Mouse (Mus musculus) erythroblast, adult 5-6 weeks (primary cell): ENCODE data around the gene Gucy2d. TPM values are rescaled to one million over a fixed set of nuclear protein-coding genes. Genes with fewer than 3 reads are reported as not detected.

ENCODE experiments used
- ATAC-seq: replicated peaks from 2 replicates; pipeline ENCODE4 v1.8.0; 2016; ENCODE audit warnings: moderate number of reproducible peaks, mild to moderate bottlenecking, moderate TSS enrichment, inconsistent platforms; ENCODE audit not compliant: poor library complexity, low FRiP score, severe bottlenecking
- total RNA-seq, 2 experiments: library from RNA; stranded (forward) in 1 of 2; stranded (reverse) in 1 of 2; fragments of 150-400 nt in 1 of 2; fragments of 200-764, 138-1000 nt in 1 of 2; gene quantifications; 2 replicates each; pipeline versions ENCODE4 v1.2.3 to v1.2.4; 2015 to 2017; ENCODE audit warnings: low replicate concordance in 2 of 2

Gucy2d gene
- total RNA-seq, 2 experiments from 2014 or later, result not detected

DNA sequence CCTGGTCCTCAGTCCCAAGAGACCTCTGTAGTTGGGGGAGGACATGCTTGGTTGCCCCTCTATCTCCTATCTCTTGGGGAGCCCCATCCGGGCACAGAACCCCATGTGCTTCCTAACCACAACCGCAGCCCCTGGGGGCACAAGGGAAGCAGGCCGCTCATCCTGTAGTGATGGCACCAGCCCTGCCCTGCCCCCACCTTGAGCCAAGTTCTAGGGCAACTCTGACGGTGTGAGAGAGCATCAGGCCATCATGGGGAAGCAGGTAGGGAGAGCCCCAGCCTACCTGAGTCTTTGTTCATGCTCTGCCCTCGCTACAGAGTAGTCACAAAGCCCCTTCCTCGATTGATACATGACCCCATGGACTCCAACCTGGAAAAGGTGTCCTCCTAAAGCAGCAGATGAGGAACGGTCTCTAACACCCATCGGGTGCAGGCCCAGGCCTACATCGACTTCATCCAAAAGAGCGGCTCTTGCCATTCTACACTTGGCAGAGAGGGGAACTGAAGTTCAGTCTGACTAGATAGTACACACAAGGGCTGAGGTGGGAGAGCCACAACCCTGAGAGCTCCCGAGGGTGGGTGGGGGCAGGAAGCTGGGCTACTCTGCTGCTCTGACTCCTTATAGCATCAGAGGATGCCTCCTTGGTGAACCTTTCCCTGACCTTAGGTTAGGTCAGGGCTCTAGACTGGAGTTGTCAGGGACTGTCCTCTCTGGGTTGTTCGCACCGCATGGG lies 48.3 kb downstream of the Gucy2d start:
- ATAC-seq, result no peak

DNA sequence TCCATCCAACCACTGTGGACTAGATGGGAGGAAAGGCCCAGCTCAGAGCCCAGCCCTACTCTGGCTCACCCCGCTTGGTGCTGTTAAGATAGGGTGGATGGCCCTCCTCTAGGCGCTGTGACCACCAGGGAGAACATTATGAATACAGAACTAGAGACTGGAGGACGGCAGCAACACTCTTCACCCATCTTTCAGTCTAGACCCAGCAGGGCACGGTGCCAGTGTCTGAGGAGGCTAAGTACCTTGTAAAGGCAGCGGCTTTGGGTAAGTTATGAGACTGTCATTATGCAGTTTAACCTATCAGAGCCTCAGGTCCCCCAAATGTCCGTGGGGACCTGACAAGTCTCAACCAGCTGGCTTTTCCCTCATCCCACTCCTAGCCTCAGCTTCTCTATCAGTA lies 48.9 kb downstream of the Gucy2d start, which contains the start of gene Lrrc32:
Gene Lrrc32 (plus strand): TSS at position 153 of the 400 bp plus-strand sequence.
- ATAC-seq, result no peak

GRCm38 (mm10) chr7:98489623-98490084 lies 49.4 kb downstream of the Gucy2d start:
- ATAC-seq, result no peak

DNA sequence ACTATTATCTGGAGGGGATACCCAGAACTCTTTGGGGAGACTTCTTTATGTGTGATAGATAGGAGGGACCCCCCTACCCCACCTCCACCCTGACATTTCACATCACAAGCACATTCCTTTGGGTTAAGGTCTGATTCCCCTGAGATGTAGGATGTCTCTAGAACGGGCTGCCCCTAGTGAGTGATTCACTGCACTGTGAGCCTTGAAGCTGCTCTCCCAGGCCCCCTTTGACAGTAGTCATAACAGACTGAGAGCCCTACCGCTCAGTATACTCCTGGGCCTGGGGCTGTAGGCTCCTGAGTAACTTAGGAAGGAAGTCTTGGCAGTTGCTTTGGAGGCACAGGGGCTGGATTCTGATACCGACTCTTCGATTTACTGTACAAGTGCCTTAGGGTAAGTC lies 50.1 kb downstream of the Gucy2d start:
- ATAC-seq, result no peak

DNA sequence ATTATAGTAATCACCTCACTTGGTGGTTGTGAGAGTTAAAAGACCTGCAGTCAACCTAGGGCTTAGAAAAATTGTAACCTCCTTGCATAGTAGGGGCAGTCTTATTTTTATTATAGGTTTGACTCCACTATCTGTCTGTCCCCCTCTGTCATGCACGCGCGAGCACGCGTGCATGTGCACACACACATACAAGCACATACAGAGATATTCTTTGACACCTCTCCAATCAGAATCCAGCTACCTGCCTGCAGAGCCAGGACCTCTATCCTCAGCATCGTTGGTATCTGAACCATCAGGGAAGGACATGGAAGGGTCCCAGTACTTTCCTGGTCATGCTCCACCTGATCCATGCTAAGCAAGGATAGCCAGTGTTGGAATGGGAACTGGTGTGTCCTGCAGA lies 50.7 kb downstream of the Gucy2d start:
- ATAC-seq, result no peak

DNA sequence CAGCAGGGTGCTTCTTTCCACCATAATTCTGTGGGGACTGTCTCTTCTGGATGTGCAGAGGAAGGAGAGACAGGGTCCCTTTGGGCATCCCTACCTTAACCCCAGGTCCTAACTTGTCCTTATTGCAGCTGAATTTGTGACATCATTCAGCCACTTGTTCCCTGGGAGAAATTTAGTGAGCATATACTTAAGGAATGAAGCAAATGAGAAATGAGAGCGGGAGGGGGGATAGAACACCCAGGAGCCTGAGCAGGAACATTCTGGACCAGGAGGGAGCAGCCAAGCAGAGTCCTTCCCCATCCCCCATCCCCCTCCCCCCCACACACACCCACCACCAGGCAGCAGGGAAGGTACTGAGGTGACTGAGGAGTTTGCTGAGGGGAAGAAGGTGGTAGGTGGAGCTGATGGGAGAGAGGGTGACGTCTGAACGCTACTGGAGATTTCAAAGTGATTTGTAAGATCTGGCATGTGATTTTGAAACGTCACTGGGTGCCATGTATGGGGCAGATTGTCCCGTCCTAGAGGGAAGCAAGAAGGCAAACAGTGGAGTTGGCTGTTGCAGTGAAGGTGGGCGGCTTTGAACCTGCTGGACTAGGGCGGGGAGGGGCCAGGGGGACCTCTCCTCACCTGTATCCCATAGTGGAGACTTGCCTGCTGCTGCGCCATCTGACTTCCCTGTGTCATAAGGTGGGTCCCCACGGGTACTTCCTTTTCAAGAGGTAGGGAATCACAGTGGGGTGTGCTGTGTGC lies 51.4 kb downstream of the Gucy2d start:
- ATAC-seq, result no peak

DNA sequence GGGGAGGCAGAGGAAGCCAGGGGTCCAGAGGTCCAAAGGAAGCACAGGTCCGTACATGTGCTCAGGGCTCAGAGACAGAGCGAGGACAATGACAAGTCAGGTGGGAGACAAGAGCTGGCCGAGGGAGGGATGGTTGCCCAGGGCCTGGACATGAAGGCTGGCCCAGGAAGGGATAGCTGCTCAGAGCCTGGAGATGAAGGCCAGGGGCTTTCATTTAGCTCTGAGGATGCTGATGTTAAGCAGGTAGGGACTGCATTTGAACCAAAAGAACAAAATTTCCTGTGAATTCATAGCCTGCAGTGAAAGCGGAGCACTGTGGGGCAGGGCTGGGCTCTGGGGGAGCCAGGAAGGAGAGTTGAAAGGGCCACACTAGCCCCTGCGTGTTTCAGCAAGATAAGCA lies 52.1 kb downstream of the Gucy2d start:
- ATAC-seq, result no peak

GRCm38 (mm10) chr7:98493307-98493706 lies 53.1 kb downstream of the Gucy2d start:
- ATAC-seq, result no peak

GRCm38 (mm10) chr7:98493901-98494480 lies 53.8 kb downstream of the Gucy2d start:
- no peak for ATAC-seq

DNA sequence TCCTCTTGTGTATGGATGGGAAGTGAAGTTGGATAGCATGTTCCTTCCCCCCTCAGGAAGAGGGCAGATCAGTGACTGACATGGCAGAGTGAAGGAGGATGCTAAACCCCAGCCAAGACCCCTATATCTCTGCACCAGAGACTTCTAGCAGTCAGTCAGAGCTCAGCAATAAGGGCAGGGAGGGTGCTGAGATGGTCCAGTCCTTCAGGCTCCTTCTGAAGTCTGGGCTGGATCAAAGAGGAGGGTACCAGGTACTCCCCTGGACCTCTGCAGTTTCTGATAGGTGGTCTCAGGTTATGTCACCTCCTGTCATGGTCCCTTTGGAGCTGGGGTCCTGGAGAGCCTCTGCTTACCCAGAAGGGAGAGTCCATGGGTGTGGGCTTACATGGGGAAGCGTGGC lies 55.4 kb downstream of the Gucy2d start:
- no peak for ATAC-seq

GRCm38 (mm10) chr7:98497451-98497850 lies 57.2 kb downstream of the Gucy2d start:
- no peak for ATAC-seq

DNA sequence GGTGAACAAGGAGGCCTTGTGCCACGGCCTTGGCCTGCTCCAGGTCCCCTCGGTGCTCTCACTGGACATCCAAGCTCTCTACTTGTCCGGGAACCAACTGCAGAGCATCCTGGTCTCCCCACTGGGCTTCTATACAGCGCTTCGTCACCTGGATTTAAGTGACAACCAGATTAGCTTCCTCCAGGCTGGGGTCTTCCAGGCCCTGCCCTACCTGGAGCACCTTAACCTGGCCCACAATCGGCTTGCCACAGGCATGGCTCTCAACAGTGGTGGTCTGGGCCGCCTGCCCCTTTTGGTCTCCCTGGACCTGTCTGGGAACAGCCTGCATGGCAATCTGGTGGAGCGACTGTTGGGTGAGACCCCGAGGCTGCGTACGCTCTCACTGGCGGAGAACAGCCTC lies 57.9 kb downstream of the Gucy2d start:
- no peak for ATAC-seq

GRCm38 (mm10) chr7:98498656-98499560 lies 58.7 kb downstream of the Gucy2d start:
- ATAC-seq, result no peak

DNA sequence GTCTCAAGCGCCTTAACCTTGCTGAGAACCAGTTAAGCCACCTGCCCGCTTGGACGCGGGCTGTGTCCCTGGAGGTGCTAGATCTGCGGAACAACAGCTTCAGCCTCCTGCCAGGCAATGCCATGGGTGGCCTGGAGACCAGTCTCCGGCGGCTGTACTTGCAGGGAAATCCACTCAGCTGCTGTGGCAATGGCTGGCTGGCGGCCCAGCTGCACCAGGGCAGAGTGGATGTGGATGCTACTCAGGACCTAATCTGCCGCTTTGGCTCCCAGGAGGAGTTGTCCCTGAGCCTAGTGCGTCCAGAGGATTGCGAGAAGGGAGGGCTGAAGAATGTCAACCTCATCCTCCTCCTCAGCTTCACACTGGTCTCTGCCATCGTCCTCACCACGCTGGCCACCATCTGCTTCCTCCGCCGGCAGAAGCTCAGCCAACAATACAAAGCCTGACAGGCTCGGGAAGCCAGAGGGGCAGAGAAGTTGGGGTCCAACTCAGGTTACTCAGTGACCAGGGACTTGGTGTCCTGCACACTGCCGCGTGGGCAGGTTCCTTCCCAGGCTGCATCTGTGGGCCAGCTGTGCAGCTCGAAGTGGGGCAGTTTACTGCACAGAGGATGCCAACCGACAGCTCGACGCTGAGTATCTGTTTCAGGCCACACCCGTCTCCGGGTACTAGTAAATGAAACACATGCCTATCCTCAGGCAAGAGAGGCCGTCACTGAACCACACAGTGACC lies 59.5 kb downstream of the Gucy2d start:
- no peak for ATAC-seq

DNA sequence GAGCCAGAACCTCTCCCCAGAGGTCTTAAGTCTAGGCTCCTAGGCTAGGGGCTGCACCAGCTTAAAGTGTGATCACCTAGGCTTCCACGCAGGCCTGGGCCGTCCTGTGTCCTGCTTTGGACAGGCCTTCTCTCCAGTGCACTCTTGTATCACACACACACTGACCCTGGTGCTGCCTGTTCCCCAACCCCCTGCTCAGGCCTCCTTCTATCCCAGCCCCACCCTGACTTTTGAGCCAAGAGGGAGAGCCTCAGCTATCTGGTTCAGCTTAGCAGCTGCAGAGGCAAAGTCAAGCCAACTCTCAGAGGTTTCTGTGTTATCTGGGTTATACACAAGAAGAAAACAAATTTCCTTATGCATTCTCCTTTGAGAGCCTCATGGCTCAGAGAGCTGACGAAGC lies 60.3 kb downstream of the Gucy2d start:
- no peak for ATAC-seq

- ATAC-seq, result no peak
Measured at GRCm38 (mm10) chr7:98501078-98501477, 60.9 kb downstream of the Gucy2d start.

GRCm38 (mm10) chr7:98502921-98503320 lies 62.7 kb downstream of the Gucy2d start:
- no peak for ATAC-seq

- ATAC-seq, result no peak
Measured at GRCm38 (mm10) chr7:98503951-98504647, 63.9 kb downstream of the Gucy2d start.
